Mouse (Mus musculus) intestine, embryonic 14.5 days (tissue): Measurements from ENCODE around the gene Man1c1. TPM values are rescaled to one million over a fixed set of nuclear protein-coding genes. Genes with fewer than 3 reads are reported as not detected.

ENCODE experiments used
- ATAC-seq: fragments of 200-750 bp; cut with Nextera tagmentation; replicated peaks from 2 replicates; pipeline ENCODE4 v1.8.0; 2017; ENCODE audit warnings: low read depth, moderate number of reproducible peaks, moderate TSS enrichment, moderate library complexity; ENCODE audit not compliant: low FRiP score, low TSS enrichment
- DNase-seq: peaks from one replicate; pipeline ENCODE4 v3.0.0-alpha.2; 2018; ENCODE audit warnings: low spot score
- H3K27ac ChIP-seq: fragments of 300-500 bp; sonication (generic); 2 replicates; pipeline ENCODE4 v1.5.1; 2014; ENCODE audit warnings: low read depth, mild to moderate bottlenecking, control low read depth
- H3K27me3 ChIP-seq: fragments of 300-500 bp; sonication (generic); replicated peaks from 2 replicates; pipeline ENCODE4 v1.6.1; 2014; ENCODE audit warnings: low read length, control low read depth; ENCODE audit not compliant: control insufficient read depth, insufficient read depth
- H3K36me3 ChIP-seq: fragments of 300-500 bp; sonication (generic); 2 replicates; pipeline ENCODE4 v1.6.1; 2014; ENCODE audit warnings: low read length, control low read depth; ENCODE audit not compliant: control insufficient read depth, insufficient read depth
- H3K4me1 ChIP-seq: fragments of 300-500 bp; sonication (generic); replicated peaks from 2 replicates; pipeline ENCODE4 v1.6.1; 2014; ENCODE audit warnings: low read length, control low read depth, mixed read lengths; ENCODE audit not compliant: control insufficient read depth, insufficient read depth
- H3K4me2 ChIP-seq: fragments of 300-500 bp; sonication (generic); 2 replicates; pipeline ENCODE4 v1.6.1; 2014; ENCODE audit warnings: low read length
- H3K4me3 ChIP-seq: fragments of 300-500 bp; sonication (generic); 2 replicates; pipeline ENCODE4 v1.5.1; 2014; ENCODE audit warnings: low read depth, low read length, control low read depth, mixed read lengths
- H3K9ac ChIP-seq: fragments of 300-500 bp; sonication (generic); 2 replicates; pipeline ENCODE4 v1.6.1; 2014; ENCODE audit warnings: mild to moderate bottlenecking, low read length
- H3K9me3 ChIP-seq: fragments of 300-500 bp; sonication (generic); 2 replicates; pipeline ENCODE4 v1.6.1; 2016; ENCODE audit warnings: low read length, control low read depth; ENCODE audit not compliant: control insufficient read depth
- WGBS: fragments of 180-500 bp; shearing (Covaris S2); extraction: QIAGEN DNeasy Blood & Tissue Kit; methylation state at CpG from one replicate; pipeline ENCODE4 v1.1.7; 2014; 5-methylcytosine and 5-hydroxymethylcytosine counted together
- polyA plus RNA-seq: library from polyadenylated mRNA; unstranded; fragments of >200 nt; fragmentation: Nextera tagmentation; extraction: Ambion mirVana; gene quantifications from 2 replicates; pipeline ENCODE4 v1.2.1, GENCODE M21; 2014

Man1c1 gene
- polyA plus RNA-seq, 1 experiment from 2014 or later, result 3.6 TPM

GRCm38 (mm10) chr4:134713937-134714336, 9.8 kb upstream of the Man1c1 start:
- Histone ChIP-seq H3K4me3 (no peak overlapping the region), H3K4me2 (no peak overlapping the region), H3K4me1 (0 out of 2 replicates have a peak, but pooled peaks cover 3% of the 10 kb centered on the region), H3K9ac (no peak overlapping the region), H3K9me3 (no peaks in the 10 kb centered on the region), H3K27me3 (no peaks in the 10 kb centered on the region), H3K27ac (no peak overlapping the region), H3K36me3 (no peaks in the 10 kb centered on the region)
- DNase-seq (peak; percentile 84), ATAC-seq (peak; percentile 87)
- 6% methylated on average over 8 of the region's 8 CpGs for WGBS

- no peak overlapping the region for H3K4me3 ChIP-seq
- no peak for ATAC-seq
- H3K27me3 ChIP-seq, result peaks cover 20% of the 10 kb centered on the region
- 42% methylated on average over 5 of the region's 5 CpGs for WGBS
- H3K9me3 ChIP-seq, result no peaks in the 10 kb centered on the region
- H3K4me2 ChIP-seq, result no peak overlapping the region
- no peak overlapping the region for H3K27ac ChIP-seq
- 0 out of 2 replicates have a peak, but pooled peaks cover 4% of the 10 kb centered on the region for H3K4me1 ChIP-seq
- no peaks in the 10 kb centered on the region for H3K36me3 ChIP-seq
- DNase-seq, result no peak
- H3K9ac ChIP-seq, result no peak overlapping the region
Observed at GRCm38 (mm10) chr4:134705311-134705710, 1.2 kb upstream of the Man1c1 start.

GRCm38 (mm10) chr4:134704590-134704989, 500 bp upstream of the Man1c1 start:
- Histone ChIP-seq H3K4me2 (peak overlapping the region; percentile 99), H3K36me3 (no peaks in the 10 kb centered on the region), H3K9ac (peak overlapping the region; percentile 34; the same call in 1 of the 2 replicates), H3K27ac (no peak overlapping the region), H3K27me3 (peaks cover 20% of the 10 kb centered on the region), H3K9me3 (no peaks in the 10 kb centered on the region), H3K4me1 (0 out of 2 replicates have a peak, but pooled peaks cover 4% of the 10 kb centered on the region), H3K4me3 (peak overlapping the region; percentile 55)
- ATAC-seq (no peak), DNase-seq (no peak)
- WGBS, result under 1% methylated on average over 21 of the region's 21 CpGs

- no peak; the same call in 1 of the 2 replicates for ATAC-seq
Observed at GRCm38 (mm10) chr4:134702981-134703834, 882 bp downstream of the Man1c1 start.

GRCm38 (mm10) chr4:134701934-134702333, 2.2 kb downstream of the Man1c1 start:
- WGBS, result 36% methylated on average over 6 of the region's 6 CpGs
- Histone ChIP-seq H3K4me3 (peak overlapping the region; percentile 55; the same call in 1 of the 2 replicates), H3K4me1 (0 out of 2 replicates have a peak, but pooled peaks cover 4% of the 10 kb centered on the region), H3K27me3 (peaks cover 20% of the 10 kb centered on the region), H3K27ac (no peak overlapping the region), H3K4me2 (peak overlapping the region; percentile 99), H3K9ac (no peak overlapping the region), H3K9me3 (no peaks in the 10 kb centered on the region), H3K36me3 (no peaks in the 10 kb centered on the region)
- ATAC-seq (no peak), DNase-seq (peak; percentile 81)

More at GRCm38 (mm10) chr4:134702981-134703834, 882 bp downstream of the Man1c1 start:
- 0 out of 2 replicates have a peak, but pooled peaks cover 4% of the 10 kb centered on the region for H3K4me1 ChIP-seq
- peaks cover 20% of the 10 kb centered on the region for H3K27me3 ChIP-seq
- peak overlapping the region; percentile 99 for H3K4me2 ChIP-seq
- peak overlapping the region; percentile 55 for H3K4me3 ChIP-seq
- no peak overlapping the region for H3K27ac ChIP-seq
- H3K9me3 ChIP-seq, result no peaks in the 10 kb centered on the region
- H3K36me3 ChIP-seq, result no peaks in the 10 kb centered on the region
- under 1% methylated on average over 89 of the region's 90 CpGs for WGBS
- peak overlapping the region; percentile 45 for H3K9ac ChIP-seq
- DNase-seq, result peak; percentile 71

- Histone ChIP-seq H3K4me3 (no peak overlapping the region), H3K4me1 (0 out of 2 replicates have a peak, but pooled peaks cover 4% of the 10 kb centered on the region), H3K27ac (no peak overlapping the region), H3K36me3 (no peaks in the 10 kb centered on the region), H3K4me2 (no peak overlapping the region), H3K9ac (no peak overlapping the region), H3K27me3 (peaks cover 19% of the 10 kb centered on the region), H3K9me3 (no peaks in the 10 kb centered on the region)
- 90% methylated on average over 2 of the region's 2 CpGs for WGBS
- DNase-seq (no peak), ATAC-seq (no peak)
Observed at GRCm38 (mm10) chr4:134700911-134701310, 3.2 kb downstream of the Man1c1 start.

GRCm38 (mm10) chr4:134693202-134693940, 10.7 kb downstream of the Man1c1 start:
- 76% methylated on average over 9 of the region's 9 CpGs for WGBS
- no peak for ATAC-seq
- Histone ChIP-seq H3K4me3 (no peak overlapping the region), H3K27me3 (no peaks in the 10 kb centered on the region), H3K9ac (no peak overlapping the region), H3K4me2 (no peak overlapping the region), H3K9me3 (0 out of 2 replicates have a peak, but pooled peaks cover 3% of the 10 kb centered on the region), H3K36me3 (no peaks in the 10 kb centered on the region), H3K27ac (no peak overlapping the region), H3K4me1 (no peaks in the 10 kb centered on the region)
- no peak for DNase-seq

- Histone ChIP-seq H3K9ac (no peak overlapping the region), H3K9me3 (0 out of 2 replicates have a peak, but pooled peaks cover 3% of the 10 kb centered on the region), H3K4me3 (no peak overlapping the region), H3K36me3 (no peaks in the 10 kb centered on the region), H3K4me2 (no peak overlapping the region), H3K27me3 (no peaks in the 10 kb centered on the region), H3K4me1 (no peaks in the 10 kb centered on the region), H3K27ac (no peak overlapping the region)
- ATAC-seq, result no peak
- 94% methylated on average over 1 of the region's 1 CpGs for WGBS
- no peak for DNase-seq
Observed at GRCm38 (mm10) chr4:134692388-134692787, 11.7 kb downstream of the Man1c1 start.
